Mouse (Mus musculus) cerebellum, adult 11 months (tissue): ENCODE measurements at regions not wholly inside any gene's neighbourhood (a gene's known extent, or its start where the extent isn't known, plus 50 kb on each side); places are given as distances from the start of the nearest gene placed in this dataset.

Source experiments
- DNase-seq: peaks from one replicate; pipeline ENCODE4 v3.0.0; 2022

DNA sequence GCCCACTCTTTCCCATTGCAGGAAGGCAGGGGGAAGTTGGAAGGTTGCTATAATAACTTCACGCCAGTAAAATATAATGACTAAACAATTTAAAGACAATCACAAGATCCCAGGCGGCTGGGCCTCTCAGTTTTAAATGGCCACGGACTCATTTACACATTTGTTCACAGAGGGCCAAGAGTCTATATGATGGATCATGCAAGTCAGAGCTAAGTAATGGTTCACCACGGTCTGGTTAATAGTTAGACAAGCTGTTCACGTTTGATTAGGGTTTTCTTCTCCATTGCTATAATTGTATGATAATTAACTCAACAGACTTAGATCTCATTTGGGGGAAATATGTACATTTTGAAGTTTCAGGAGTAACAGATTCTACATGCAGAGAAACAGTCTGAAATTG, 170.0 kb downstream of the Ppargc1a start:
- DNase-seq = no peak

DNA sequence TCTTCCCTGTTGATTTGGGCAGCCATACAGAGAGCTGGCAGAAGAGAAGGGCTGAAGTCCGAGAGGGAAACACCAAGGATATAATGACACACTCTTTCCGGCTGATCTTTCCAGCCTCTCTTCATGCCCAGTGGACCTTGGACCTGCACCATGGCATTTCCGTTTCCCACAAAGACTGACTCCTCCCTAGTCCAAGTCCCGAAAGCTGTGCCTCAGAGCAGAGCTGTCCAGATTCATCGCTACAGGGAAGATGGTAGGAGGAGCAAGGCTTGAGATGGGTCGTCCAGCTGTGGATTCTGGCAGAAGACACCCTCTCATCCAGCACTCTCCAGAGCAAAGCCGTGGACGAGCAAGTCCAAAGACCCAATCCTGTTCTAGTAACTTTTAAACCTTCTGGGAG, 176.2 kb downstream of the Ppargc1a start:
- DNase-seq = no peak

DNA sequence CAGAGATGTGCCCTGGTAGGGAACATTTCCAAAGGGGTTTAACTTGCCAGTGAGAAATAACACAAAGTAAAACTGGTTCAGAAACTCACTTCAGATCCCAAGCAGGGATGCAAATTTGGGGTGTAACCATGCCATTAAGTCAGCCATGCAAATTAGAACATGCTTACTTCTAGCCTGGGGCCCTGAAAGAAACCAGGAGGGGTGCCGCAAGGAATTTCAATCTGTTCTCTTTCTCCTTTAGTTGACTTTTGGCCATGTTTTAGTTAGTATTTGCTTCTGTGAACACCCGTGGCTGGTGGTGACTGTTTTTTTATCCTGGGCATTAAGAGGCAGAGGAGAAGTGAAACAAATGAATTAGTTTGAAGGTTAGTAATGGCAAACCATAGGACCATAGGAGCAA, 179.8 kb downstream of the Ppargc1a start:
- no peak for DNase-seq

DNA sequence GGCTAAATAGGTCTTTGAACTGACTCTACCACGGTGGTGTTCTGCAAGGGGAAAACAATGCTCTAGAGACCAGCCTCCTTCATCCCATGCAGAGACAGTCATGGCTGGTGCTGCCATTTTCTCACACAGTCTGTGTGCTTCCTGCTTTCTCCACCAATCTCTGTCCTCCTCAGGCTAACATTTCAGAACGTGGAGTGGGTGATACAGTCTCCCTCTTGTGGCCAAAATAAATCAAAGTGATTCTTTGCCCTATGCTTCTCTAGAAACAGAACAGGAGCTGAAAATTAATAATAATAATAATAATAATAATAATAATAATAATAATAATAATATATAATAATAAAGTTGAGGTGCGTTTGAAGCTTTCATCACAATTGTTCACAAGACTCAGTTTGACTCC, 181.1 kb downstream of the Ppargc1a start:
- no peak for DNase-seq

DNA sequence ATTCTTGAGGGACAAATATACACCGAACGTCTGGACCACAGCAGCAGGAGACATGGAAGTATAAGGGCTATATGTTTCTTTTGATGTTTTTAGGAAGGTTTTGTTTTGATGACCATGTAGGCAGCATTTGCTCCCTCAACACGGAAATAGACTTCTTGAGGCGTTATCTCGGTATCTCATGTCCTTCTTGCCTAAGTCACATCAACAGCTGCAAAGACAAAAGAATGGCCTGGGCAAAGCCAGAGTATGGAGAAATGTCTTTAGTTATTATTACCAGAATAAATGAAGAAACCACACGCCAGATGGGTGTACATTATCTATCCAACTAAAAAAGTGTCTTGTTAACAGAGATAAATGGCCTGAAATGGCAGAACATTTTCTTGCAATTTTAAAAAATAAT, 183.2 kb downstream of the Ppargc1a start:
- no peak for DNase-seq

DNA sequence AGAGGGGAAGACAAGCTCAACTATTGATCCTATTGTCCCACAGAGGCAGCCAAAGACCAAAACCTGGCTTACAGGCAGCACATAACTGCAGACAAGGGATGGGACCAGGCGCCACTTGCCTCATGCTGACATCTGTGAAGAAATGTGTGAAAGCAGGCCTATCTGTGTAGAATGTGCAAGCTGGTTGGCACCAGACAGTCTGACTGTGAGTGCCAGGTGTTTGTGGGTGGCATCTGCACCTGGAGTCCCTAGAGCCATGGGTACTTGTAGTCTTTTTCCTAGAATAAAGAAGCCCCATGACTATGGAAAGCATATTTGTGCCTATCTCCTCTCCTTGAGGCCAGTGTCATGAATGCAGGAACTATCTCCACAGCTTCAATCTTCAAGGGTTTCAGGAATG, 208.4 kb downstream of the Ppargc1a start:
- DNase-seq = no peak

DNA sequence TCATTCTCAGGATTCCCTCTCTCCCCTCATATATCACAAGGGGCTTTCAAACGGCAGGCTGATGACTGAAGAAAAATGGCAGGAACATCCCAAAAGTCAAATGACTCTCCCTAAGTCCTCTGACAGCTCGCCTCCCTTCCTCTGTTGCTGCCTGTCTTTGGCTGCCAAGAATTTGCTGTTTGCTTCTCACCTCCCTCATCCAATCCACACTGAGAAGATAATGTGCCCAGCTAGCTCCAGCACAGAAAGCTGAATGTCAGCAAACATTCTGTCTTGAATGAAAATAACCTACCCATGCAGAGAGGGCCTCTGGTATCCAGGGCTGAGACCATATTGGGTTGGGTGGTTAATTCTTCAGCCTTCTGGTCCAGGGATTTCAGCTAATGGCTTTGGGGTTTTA, 219.3 kb downstream of the Ppargc1a start:
- DNase-seq = no peak

DNA sequence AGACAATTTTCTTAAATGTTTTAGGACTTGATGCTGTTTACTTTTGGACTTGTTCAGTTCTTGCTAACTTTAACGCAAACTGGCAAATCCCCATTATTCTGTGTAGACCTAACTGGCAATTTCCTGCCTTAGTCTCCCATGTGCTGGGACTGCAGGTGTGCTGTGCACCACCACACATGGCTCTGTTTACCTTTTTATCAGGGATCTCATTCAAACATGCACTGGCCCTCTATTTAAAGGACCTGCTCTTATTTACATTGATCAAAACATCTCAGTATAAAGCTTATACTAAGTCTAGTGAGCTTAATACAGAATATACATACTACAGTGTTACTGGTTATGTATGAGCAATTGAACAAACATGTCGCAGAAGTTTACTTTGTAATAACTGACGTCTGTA, 238.4 kb downstream of the Ppargc1a start:
- no peak for DNase-seq

DNA sequence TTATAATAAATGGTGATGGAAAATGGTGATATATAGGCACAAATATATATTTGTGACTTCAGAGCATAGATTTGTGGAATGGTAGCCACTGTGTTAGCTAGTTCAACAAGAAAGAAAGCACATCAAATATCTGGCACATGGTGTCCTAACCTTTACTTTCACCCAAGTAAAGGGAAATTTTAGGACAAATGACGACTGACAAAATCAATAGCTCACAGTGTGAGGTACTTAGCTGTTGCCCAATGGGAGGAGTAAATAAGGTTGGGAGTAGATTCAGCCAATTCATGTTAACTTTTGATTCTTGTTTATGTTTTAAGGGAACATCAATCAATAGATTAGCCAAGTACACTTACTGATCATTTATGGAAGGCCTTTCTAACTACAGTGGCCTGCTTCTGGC, 278.3 kb downstream of the Ppargc1a start:
- no peak for DNase-seq

DNA sequence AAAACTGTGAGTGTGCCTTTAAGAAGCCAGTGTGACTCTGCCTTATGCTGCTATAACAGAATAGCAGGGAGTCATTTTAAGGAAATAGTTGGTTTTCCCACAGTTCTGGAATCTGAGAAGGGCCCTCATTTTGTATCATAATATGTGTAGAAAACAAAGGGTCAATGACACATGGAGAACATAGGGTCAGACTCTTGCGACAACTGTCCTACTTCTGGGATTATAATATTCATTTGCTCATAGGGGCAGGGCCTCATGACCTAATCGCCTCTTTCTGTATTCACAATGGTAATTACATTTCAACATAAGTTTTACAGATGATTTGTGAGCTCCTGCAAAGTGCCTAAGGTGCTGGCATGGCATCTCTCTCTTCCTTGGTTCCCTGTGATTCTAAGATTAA, 279.3 kb downstream of the Ppargc1a start:
- DNase-seq = no peak

DNA sequence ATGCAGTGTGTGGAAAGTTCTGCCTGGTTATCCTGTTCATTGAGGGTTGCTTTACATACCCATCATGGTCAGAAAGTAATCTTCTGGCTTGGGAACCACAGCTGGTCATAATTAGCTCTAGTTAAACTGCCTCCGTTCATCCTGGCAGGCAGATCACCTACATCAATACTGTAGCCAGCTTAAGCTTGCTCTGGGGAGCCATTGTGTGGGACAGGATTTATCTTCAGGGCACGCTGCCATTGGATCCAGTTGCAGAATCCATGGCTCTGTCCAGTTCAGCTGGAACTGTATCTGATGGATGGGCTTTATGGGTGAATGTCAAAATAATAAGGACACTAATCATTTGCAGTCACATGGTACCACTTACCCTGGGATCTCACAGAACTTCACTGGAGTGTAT, 326.4 kb downstream of the Ppargc1a start:
- no peak for DNase-seq

DNA sequence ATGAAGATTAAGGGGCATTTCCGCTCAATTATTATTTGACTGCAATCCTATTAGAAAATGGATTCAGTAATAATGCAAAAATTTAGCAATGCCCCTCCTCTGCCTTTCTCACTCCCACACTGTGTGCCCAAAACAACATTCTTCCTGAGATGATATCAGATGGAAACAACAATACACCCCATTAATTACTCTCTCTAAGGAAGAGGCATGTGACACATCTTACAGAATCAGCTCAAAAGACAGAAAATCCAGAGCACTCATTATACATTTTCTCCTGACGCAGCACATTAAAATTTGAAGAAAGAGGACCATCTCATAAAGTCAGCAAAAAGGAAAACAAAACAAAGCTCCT, 333.5 kb downstream of the Ppargc1a start:
- DNase-seq = no peak

DNA sequence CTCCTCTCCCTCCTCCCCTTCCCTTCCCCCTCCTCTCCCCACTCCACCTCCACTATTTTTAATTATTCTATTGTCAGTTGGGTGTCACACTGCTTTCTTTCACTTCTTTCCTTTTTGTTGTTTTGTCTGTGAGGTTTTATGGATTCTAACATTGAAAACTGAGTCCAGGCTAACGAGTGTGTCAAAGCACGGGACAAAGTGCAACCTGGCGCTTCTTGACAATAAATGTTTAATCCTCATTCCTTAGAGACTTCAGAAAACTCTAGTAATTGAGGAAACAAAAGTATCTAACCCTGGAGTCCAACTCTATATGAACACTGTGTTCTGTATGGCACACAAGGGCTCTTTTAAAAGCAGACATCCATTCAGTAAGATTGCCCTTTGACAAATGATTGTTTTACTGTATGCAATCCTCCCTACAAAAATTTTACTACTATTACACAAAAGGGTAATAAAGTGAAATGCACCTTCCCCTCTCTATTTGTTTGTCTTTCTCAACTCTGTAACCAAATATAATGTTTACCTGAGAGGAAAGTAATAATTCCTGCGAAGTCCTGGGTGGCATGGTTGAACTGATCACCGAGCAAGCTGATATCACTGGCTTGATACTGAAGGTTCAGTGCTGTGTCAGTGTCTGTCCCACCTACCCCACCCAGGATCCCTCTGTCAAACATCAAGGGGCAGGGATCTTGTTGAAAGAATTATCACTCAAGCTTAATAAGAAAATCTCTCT, 334.1 kb downstream of the Ppargc1a start:
- no peak for DNase-seq

DNA sequence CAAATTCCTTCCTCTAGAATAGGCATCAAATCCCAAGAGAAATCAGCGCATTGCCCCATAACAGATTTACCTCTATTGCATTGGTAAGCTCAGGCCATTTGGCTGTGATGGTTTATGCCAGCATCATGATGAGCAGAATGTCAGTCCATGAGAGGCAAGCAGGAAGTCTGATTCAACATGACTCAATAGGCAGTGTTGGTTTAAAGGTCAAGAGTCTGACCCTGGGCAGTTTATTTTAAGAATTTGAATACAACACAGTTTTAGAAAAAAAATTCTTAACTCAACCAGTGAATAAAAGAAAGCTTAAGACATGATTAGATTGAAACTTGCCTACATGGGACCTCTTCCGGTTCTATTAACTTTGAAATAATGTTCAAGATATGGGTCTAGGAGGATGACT, 337.7 kb downstream of the Ppargc1a start:
- DNase-seq = no peak

DNA sequence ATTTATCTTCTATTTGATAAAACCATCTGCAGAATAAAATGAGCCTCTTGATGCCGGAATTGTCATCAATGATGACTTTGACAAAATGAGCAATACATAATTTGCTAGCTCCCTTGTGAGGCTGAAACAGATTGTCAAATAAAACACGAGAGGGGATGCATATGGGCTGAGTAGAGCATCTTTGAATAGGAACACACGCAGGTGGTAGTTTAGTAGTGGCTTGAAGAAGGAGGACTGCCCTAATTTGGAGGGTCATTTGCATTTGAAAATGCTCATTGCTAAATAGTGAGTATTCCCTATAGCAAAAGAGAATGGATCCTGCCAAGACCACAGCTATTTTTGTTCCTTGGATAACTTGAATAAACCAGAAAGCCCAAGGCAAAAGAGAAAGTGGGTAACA, 339.5 kb downstream of the Ppargc1a start:
- no peak for DNase-seq

DNA sequence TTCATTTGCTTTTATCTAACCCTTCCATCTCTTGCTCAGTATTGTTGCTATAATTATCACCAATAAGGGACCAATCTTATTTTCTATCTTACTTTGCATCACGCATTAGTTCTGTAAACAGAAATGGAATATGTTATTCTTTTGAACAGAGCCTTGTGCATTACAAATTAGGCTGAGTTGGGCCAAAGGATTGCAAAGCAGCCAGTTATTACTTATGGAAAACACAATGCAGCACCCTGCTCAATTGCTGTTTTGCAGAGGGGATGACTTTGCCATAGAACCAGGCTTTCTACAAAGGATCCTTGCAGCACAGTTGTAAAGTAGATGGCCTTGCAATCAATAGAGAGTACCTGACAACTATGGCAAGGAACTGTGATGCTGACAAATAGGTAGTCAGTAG, 364.3 kb downstream of the Ppargc1a start:
- no peak for DNase-seq

DNA sequence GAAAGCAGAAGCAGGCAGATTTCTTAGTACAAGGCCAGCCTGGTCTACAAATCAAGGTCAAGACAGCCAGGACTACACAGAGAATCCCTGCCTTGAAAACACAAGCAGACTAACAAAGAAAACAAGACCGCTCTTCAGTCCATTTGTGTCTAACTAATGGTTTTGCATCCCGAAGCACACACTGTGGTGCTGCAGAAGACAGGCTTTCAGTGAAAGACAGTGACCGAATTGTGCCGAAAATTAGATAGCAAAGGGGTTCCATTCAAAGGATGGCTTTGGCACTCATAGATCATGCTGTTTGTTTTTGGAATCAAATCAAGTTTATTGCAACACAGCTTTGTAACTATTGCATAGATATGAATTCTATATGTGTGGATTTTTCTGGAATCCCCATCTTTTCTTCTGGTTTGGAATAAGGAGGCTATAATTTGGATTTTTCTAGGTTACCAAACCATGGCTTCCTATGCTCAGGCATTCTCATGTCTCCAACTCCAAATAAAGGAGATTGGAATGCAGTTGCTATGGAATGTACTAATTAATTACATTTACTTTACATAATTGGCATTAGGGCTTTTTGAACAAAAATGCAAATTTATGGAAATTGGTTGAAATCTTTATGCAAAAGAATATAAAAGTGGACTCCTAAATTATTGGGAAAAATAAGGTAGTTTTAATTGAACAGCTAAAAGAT, 364.9 kb downstream of the Ppargc1a start:
- no peak for DNase-seq

DNA sequence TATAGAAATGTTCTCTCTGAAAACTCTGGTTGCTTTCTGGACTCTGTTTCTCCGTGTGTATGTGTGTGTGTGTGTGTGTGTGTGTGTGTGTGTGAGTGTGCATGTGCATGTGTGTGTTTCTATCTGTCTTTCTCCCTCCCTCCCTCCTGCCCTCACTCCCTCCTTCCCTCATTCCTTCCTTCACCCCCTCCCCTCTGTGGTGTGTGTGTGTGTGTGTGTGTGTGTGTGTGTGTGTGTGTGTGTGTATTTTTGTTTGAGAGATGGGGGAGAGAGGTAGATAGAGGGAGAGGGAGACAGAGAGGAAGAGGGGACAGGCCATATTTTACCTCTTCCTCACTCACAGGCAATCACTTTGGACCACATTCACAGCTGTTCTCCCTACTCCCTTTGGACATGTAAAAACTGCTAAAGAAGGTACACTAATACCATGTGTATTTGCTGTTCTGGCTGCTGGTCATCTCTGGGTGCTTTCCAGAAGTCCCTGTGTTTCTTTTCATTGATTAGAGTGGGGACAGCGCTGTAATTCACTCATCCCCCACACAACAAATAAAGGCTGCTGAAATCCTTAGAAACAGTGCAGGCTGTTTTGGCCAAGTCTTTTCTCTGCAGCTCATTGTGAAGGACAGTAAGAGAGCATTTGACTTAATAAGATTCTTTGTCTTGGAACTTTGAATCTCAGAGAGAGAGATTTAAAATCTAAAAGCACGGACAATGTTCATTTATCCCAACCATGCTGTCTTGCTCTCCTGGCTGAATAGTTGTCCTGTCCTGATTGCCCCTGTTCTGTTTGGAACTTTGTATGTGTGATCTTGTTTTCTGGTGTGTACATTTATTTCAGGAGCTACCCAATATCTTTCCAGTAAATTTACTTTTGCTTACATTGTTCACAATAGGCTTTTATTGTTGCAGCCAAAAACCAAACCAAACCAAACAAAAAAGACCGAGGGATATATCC, 370.9 kb downstream of the Ppargc1a start:
- no peak for DNase-seq

DNA sequence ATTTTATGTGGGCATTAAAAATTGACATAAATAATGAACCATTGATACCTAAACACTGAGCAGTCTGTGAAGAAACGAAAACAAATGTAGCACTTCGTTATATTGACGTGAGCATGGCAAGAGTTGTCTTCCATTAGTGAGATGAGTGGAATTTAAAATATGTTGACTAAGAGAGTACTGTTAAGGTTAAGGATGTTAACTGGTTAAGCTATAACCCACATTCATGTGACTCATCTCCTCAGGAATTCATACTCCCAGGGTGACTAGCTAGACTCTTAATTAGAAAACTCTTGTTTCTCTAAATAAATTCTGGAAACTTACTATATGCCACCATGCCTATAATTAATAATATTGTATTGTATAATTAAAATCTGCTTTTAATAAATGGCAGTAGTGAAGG, 376.9 kb downstream of the Ppargc1a start:
- no peak for DNase-seq

DNA sequence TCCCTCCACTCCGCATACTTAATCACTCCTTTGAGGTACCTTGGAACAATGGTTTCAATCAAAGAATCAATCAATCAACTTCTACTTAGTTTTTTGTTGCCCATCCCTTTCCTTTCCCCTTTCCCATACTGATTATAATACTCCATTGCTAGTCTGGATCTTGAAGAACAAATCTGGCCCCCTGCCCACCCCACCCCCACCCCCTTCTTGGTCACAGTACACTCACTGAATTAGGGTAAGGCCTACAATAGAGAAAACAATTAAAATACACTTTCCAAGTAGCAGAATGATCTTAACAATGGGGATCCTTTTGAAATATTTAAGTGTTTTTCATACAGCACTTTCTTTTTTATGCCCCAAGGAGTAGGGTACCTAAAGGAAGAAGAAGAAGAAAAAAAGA, 397.7 kb downstream of the Ppargc1a start:
- no peak for DNase-seq

DNA sequence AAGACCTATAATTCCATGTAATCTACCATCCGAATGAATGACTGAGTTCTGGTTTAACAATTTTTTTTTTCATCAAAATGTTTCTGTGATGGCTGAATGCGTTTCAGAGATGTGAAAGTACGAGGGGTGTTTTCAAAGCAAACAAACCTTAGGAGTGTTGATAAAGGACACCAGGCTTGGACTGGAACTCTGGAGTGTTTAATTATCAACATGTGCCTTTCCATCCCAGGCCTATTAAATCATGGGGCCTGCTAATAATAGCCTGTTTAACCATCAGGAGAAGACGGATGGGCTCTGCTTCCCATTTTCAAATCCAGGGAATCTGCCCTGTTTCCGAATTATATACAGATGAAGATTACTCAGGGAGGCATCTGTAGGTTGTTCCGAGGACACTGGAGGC, 399.3 kb downstream of the Ppargc1a start:
- no peak for DNase-seq

DNA sequence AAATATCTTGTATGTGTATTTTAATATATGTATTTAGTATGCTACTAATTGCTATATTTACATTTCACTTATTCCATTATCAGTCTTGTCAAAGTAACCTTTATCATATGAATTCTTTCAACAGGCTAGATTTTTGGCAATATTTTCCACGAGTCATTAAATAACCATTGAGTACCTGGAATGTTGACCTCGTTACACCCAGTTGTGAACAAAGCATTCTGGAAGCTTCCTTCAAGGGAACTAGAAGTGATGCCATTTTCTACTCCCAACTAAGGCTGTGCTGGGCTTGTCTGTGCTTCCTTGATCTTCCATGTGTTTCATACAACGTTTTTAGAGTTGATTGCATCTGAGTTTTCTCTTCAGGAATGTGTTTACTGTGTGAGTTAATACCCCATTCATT, 410.6 kb downstream of the Ppargc1a start:
- DNase-seq = no peak

DNA sequence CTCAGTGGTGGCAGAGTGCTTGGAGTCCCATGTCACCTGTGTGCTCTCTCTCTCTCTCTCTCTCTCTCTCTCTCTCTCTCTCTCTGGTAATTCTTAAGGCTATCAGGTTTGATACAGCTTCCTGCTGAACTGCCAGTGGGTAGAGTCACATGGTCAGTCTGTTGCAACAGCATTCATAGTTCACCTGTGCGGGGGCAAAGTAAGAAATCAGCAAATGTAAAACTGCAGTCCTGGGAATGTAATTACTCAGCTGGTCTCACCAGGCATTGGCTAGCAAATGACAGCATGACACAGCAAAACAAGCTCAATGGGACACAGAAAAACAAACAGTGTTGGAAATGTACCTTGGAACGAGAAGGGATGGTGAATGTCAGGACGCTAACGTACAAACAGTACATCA, 422.7 kb downstream of the Ppargc1a start:
- DNase-seq = no peak

DNA sequence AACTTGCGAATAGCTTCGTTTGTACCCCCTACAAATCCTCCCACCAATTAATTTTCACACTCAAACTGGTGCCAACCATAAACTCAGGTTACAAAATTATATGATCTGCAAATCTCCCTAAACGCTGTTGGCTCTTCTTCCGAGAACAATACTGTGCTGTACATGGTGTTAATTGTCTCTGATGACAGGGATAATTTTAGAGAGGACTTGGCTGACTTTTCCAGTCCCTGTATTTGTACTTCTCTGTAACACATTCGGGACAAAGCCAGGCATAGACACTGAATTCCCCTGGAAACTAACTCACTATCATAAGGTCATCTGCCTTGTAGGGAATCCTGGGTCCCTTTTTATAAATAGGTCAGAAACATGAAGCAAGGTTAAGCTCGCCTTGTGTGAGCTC, 442.4 kb downstream of the Ppargc1a start:
- no peak for DNase-seq
